Mouse (Mus musculus) frontal cortex, adult (tissue): ENCODE results near the gene Cd300lg.
A peak's percentile ranks its signal among the peaks of the same experiment; 100 is the strongest.

Source experiments
- ATAC-seq: cut with Nextera tagmentation; 2 replicates; pipeline ENCODE4 v1.9.2; 2017; ENCODE audit warnings: mild to moderate bottlenecking, moderate library complexity, mixed read lengths; ENCODE audit not compliant: low TSS enrichment

The Cd300lg gene

GRCm38 (mm10) chr11:102051954-102052353, 10.6 kb downstream of the Cd300lg start:
- ATAC-seq: no peak

- no peak for ATAC-seq
These were observed 11.4 kb downstream of the Cd300lg start for GRCm38 (mm10) chr11:102052697-102053096.

- ATAC-seq: no peak
These were observed 11.9 kb downstream of the Cd300lg start for GRCm38 (mm10) chr11:102053183-102053582.

GRCm38 (mm10) chr11:102053847-102054246, 12.5 kb downstream of the Cd300lg start:
- 0 out of 2 replicates have a peak, but pooled peaks have one; percentile 51 for ATAC-seq

GRCm38 (mm10) chr11:102061236-102061940, 20.1 kb downstream of the Cd300lg start:
- peak; percentile 66 for ATAC-seq

GRCm38 (mm10) chr11:102061941-102062473, 20.7 kb downstream of the Cd300lg start:
- ATAC-seq: no peak

- ATAC-seq: no peak
These were observed 21.8 kb downstream of the Cd300lg start for GRCm38 (mm10) chr11:102063076-102063475.

GRCm38 (mm10) chr11:102068969-102069368, 27.7 kb downstream of the Cd300lg start:
- ATAC-seq: peak; percentile 62; the same call in 1 of the 2 replicates

GRCm38 (mm10) chr11:102069633-102070032, 28.3 kb downstream of the Cd300lg start:
- ATAC-seq: no peak

GRCm38 (mm10) chr11:102070426-102070825, 29.1 kb downstream of the Cd300lg start:
- no peak for ATAC-seq

GRCm38 (mm10) chr11:102072729-102073128, 31.4 kb downstream of the Cd300lg start:
- ATAC-seq: no peak

GRCm38 (mm10) chr11:102073722-102074121, 32.4 kb downstream of the Cd300lg start:
- no peak for ATAC-seq

GRCm38 (mm10) chr11:102082322-102082721, 41.0 kb downstream of the Cd300lg start:
- peak; percentile 50 for ATAC-seq

- ATAC-seq: no peak
These were observed 41.9 kb downstream of the Cd300lg start for GRCm38 (mm10) chr11:102083193-102083592.

- ATAC-seq: no peak
These were observed 42.9 kb downstream of the Cd300lg start for GRCm38 (mm10) chr11:102084159-102084558.

- peak; percentile 36 for ATAC-seq
These were observed 45.0 kb downstream of the Cd300lg start for GRCm38 (mm10) chr11:102086331-102086730.

GRCm38 (mm10) chr11:102087081-102087751, 45.9 kb downstream of the Cd300lg start:
- peak; percentile 43 for ATAC-seq

GRCm38 (mm10) chr11:102087931-102088898, 46.9 kb downstream of the Cd300lg start, which contains the start of gene Mpp2:
Mpp2 (minus strand) TSS chr11:102088515.
- ATAC-seq: peak; percentile 64

- peak; percentile 57 for ATAC-seq
These were observed 47.9 kb downstream of the Cd300lg start for GRCm38 (mm10) chr11:102089088-102089808.

- no peak for ATAC-seq
These were observed 54.4 kb downstream of the Cd300lg start for GRCm38 (mm10) chr11:102095676-102096075.

GRCm38 (mm10) chr11:102096446-102096845, 55.1 kb downstream of the Cd300lg start:
- no peak for ATAC-seq
